Mouse (Mus musculus) ES-Bruce4 (cell line): Measurements from ENCODE around the gene Slc35f1.

Experiments used
- CTCF ChIP-seq: IDR thresholded peaks from one replicate; pipeline ENCODE4 v1.8.1; 2011; ENCODE audit warnings: low read depth, low read length
- POLR2A ChIP-seq: IDR thresholded peaks from one replicate; pipeline ENCODE4 v1.8.1; 2011; ENCODE audit warnings: low read length; ENCODE audit not compliant: insufficient read depth

DNA sequence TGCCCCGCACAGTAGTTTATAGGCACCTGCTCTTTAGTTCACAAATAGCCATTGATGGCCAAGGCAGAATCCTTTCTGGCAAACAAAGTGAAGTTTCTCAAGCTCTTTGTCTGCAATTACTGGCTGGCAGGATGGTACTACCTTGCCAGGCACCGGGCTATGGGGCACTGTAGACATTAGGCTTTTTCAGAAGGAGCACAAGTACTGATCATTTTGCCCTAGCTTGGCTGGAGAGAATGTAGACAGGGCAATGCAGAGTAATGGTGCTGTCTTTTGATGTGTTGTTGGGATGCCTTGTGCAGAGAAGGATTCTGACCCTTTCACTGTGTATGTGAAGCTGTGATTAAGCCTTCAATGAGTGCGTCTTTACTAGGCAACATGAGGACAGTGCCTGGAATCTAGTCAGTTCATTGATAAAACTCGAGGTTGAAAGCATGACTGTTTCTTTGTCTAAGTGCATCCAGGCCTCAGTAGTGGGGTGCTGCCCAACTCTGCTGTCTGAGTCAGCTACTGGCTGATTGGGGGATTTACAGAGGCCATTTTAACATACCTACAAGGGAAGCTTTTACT lies 57.8 kb downstream of the Slc35f1 start:
- TF ChIP-seq CTCF (no peak), POLR2A (no peak)
